Mouse (Mus musculus) bone marrow macrophage, adult 2 months (primary cell): Measurements from ENCODE around the gene Cpm.

Experiments used
- CTCF ChIP-seq: IDR thresholded peaks from 2 replicates; pipeline ENCODE4 v1.5.1; 2012; ENCODE audit warnings: low read depth, mild to moderate bottlenecking, low read length, moderate library complexity
- POLR2A ChIP-seq: IDR thresholded peaks from 2 replicates; pipeline ENCODE4 v1.6.1; 2012; ENCODE audit warnings: mild to moderate bottlenecking, low read depth, low read length, borderline replicate concordance

GRCm38 (mm10) chr10:117654576-117655123, 25.4 kb downstream of the Cpm start:
- TF ChIP-seq POLR2A = no peak
- TF ChIP-seq CTCF = no peak
